Mouse (Mus musculus): ENCODE data around the gene Aip. TPM values are rescaled to one million over a fixed set of nuclear protein-coding genes. Genes with fewer than 3 reads are reported as not detected.

The Aip gene
- polyA plus RNA-seq, 1 experiment from 2014 or later, result 84.3 TPM

DNA sequence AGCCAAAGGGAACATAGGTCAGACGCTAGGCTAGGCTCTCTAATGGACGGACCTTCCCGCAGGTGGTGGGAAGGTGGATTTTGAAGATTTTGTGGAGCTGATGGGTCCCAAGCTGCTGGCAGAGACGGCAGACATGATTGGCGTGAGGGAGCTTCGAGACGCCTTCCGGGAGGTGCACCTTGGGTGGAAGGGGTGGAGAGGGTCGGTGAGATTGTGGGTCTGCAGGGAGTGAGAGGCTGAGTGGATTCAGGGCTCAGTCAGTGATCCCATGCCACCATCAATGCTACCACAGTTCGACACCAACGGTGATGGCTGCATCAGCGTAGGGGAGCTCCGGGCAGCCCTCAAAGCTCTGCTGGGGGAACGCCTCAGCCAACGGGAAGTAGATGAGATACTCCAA lies 39.5 kb downstream of the Aip start:
- peaks cover 60% of the 10 kb centered on the region for H3K27me3 ChIP-seq (replicated peaks)
- no peaks in the 10 kb centered on the region for H3K9me3 ChIP-seq
- peaks cover 13% of the 10 kb centered on the region for H3K4me1 ChIP-seq
- ATAC-seq (ENCODE audit: extremely low read depth, insufficient number of reproducible peaks, low FRiP score, low TSS enrichment), result no peak
- H3K9ac ChIP-seq, result no peak overlapping the region
- no peak overlapping the region for H3K4me3 ChIP-seq
- H3K27ac ChIP-seq (replicated peaks), result no peak overlapping the region
- 86% methylated on average over 15 of the region's 15 CpGs for WGBS
- H3K4me2 ChIP-seq, result no peak overlapping the region
- no peaks in the 10 kb centered on the region for H3K36me3 ChIP-seq

DNA sequence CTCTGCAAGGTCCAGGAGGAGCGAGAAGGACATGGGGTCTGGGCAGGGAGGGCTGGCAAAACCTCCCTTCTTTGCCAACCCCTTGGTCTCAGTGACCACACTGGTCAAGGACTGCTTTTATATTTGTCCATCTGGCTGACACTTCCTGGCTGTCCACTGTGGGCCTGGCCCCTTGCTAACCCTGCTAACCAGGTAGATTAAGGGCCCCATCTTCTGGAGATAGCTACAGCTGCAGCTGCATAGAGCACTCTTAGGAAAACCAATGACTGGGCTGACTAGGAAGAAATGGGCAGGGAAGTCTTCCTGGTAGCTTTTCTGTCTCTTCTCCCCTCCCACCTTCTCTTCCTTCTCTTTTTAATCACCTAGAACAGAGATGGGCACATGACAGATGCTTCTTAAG lies 40.7 kb downstream of the Aip start:
- Histone ChIP-seq H3K27me3 (replicated peaks) (peaks cover 60% of the 10 kb centered on the region), H3K36me3 (no peaks in the 10 kb centered on the region), H3K4me3 (no peak overlapping the region), H3K9ac (no peak overlapping the region), H3K27ac (replicated peaks) (no peak overlapping the region), H3K4me2 (no peak overlapping the region), H3K4me1 (peaks cover 13% of the 10 kb centered on the region), H3K9me3 (no peaks in the 10 kb centered on the region)
- ATAC-seq (ENCODE audit: extremely low read depth, insufficient number of reproducible peaks, low FRiP score, low TSS enrichment), result no peak
- WGBS, result 81% methylated on average over 1 of the region's 1 CpGs

DNA sequence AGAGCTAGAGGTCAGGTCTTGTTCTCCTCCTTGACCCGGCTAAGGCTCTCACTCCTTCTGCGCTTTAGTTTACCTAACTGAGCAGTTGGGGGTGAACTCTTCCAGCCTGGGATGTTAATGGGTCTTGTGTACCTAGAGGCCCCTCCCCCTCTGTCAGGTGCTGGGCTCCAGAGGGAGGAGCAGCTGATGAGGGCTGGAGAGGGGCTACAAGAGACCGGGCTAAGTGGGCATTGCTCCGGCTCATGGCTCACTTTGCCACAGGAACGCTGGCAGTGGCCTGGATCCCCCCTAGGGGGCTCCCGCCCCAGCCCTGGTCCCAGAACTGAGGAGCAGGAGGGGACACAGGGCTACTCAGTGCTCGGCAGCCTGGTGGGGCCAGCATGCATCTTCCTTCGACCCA lies 41.8 kb downstream of the Aip start:
- peak overlapping the region; percentile 24; the same call in 1 of the 2 replicates for H3K9ac ChIP-seq
- ATAC-seq (ENCODE audit: extremely low read depth, insufficient number of reproducible peaks, low FRiP score, low TSS enrichment), result no peak

DNA sequence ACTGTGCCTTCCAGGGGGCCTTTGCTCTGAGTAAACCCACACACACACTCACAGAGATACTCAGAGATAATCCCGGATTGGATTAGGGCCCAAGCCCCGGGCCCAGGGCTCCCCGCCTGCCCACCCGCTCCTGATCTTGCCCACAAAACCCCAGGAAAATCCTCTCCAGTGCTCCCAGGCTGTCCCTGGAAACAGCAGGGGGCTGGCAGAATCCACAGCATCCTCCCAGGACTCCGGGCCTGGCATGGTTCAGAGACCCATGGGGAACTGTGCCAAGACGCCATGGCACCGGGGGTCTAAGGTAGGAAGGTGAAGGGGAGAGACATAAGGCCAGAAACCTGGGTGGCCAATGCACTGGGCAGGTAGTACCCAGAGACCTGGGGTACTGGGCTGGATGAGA lies 42.3 kb downstream of the Aip start:
- no peak overlapping the region for H3K4me2 ChIP-seq
- H3K27ac ChIP-seq (replicated peaks), result no peak overlapping the region
- ATAC-seq (ENCODE audit: extremely low read depth, insufficient number of reproducible peaks, low FRiP score, low TSS enrichment), result no peak
- H3K9me3 ChIP-seq, result no peaks in the 10 kb centered on the region
- H3K4me3 ChIP-seq, result no peak overlapping the region
- H3K4me1 ChIP-seq, result peaks cover 13% of the 10 kb centered on the region
- H3K9ac ChIP-seq, result no peak overlapping the region
- peaks cover 46% of the 10 kb centered on the region for H3K27me3 ChIP-seq (replicated peaks)
- H3K36me3 ChIP-seq, result no peaks in the 10 kb centered on the region
- 76% methylated on average over 7 of the region's 7 CpGs for WGBS

More for the DNA sequence above, 41.8 kb downstream of the Aip start:
- 29% methylated on average over 8 of the region's 8 CpGs for WGBS
- Histone ChIP-seq H3K9me3 (no peaks in the 10 kb centered on the region), H3K4me1 (peaks cover 13% of the 10 kb centered on the region), H3K27me3 (replicated peaks) (peaks cover 51% of the 10 kb centered on the region), H3K27ac (replicated peaks) (no peak overlapping the region), H3K36me3 (no peaks in the 10 kb centered on the region), H3K4me2 (no peak overlapping the region), H3K4me3 (no peak overlapping the region)

DNA sequence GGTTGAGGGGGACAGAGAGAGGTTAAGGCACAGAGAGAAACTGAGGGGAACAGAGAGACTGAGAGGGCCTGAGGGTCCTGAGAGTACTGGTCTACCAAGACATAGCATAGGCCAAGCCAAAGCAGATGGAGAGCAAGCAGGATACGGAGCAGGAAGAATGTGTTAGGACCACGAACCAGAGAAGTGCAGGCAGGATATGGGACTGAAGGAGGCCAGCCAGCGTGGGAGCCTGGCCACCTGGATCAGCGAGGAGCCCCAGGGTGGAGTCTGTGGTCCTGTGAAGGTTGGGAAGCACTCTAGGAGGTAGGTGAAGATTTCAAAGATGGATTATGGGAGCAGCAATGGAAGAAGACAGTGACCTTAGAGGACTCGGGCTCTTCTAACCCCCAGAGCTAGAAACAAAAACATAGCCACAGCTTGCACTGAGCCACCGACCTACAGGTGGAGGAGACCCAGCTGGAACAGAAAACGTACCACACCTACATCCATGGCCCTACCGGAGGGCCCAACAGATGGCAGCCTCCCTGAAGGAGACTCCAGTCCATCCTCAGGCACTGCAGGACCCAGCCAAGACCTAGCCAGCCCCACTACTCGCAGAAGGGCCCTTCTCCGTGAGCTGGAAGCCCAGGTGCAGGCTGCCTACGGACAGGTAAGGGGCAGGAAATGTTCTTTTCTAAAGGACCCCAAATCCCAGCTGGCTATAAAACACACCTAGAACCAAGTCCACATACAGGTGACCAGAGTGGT lies 43.3 kb downstream of the Aip start:
- ATAC-seq (ENCODE audit: extremely low read depth, insufficient number of reproducible peaks, low FRiP score, low TSS enrichment), result no peak
- Histone ChIP-seq H3K27me3 (replicated peaks) (peaks cover 43% of the 10 kb centered on the region), H3K9ac (no peak overlapping the region), H3K4me2 (no peak overlapping the region), H3K27ac (replicated peaks) (no peak overlapping the region), H3K36me3 (no peaks in the 10 kb centered on the region), H3K4me1 (peaks cover 9% of the 10 kb centered on the region), H3K4me3 (no peak overlapping the region), H3K9me3 (no peaks in the 10 kb centered on the region)
- 70% methylated on average over 11 of the region's 11 CpGs for WGBS

DNA sequence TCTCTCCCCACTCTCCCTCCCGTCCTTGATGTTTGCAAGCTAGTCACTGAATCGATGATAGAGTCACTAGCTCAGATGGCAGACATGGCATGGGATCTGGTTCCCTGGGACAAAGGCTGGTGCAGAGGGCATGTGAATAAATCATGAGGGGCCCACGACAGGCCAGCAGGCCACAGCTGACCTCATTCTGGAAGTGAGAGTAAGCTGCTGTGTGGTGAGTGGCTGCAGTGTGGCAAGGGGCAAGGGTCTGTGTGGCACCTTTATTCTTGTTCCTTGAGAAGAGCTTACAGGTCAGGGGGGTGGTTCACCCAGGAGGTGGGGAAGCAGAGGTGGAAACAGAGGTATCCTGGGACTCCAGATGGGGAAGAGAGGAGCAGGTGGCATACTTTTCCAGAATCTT lies 44.3 kb downstream of the Aip start, which contains the start of gene Cabp2:
Gene Cabp2, plus strand, starts transcription at position 185 of the 400 bp plus-strand sequence.
- Histone ChIP-seq H3K4me3 (no peak within 1 kb of the TSS), H3K9me3 (no peaks in the 10 kb centered on the region), H3K9ac (no peak within 1 kb of the TSS), H3K4me1 (peaks cover 3% of the 10 kb centered on the region; the same call in 1 of the 2 replicates), H3K4me2 (no peak within 1 kb of the TSS), H3K36me3 (no peaks in the 10 kb centered on the region), H3K27me3 (replicated peaks) (peaks cover 43% of the 10 kb centered on the region), H3K27ac (replicated peaks) (no peak within 1 kb of the TSS)
- ATAC-seq (ENCODE audit: extremely low read depth, insufficient number of reproducible peaks, low FRiP score, low TSS enrichment), result no peak
- WGBS, result 68% methylated on average over 3 of the region's 3 CpGs

DNA sequence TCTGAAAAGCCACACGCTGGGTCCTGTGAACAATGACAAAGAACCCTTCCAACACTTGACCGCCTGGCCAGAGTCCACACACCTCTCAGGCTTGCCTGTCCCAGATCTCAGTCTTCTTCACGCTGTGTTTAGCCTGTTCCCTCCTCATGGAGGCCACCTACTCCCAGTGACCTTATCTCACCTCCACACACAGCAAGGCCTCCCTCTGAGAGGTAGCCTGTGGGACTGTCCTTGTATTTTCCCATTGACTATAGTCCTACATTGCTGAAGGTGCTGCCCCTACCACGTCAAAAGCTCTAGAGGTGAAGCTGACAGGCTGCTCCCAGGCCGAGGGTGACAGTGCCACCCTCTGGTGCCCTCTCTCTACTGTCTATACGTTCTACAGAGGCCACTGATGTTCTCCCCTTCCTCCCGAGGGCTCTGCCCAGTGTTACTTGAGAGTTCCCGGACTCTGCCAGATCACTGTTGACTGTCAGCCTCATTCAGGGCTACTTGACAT lies 45.1 kb downstream of the Aip start:
- Histone ChIP-seq H3K27me3 (replicated peaks) (peaks cover 36% of the 10 kb centered on the region), H3K4me2 (no peak overlapping the region), H3K4me1 (peaks cover 3% of the 10 kb centered on the region; the same call in 1 of the 2 replicates), H3K9me3 (no peaks in the 10 kb centered on the region), H3K4me3 (no peak overlapping the region), H3K9ac (no peak overlapping the region), H3K36me3 (no peaks in the 10 kb centered on the region), H3K27ac (replicated peaks) (no peak overlapping the region)
- WGBS, result 44% methylated on average over 8 of the region's 8 CpGs
- ATAC-seq (ENCODE audit: extremely low read depth, insufficient number of reproducible peaks, low FRiP score, low TSS enrichment), result no peak

DNA sequence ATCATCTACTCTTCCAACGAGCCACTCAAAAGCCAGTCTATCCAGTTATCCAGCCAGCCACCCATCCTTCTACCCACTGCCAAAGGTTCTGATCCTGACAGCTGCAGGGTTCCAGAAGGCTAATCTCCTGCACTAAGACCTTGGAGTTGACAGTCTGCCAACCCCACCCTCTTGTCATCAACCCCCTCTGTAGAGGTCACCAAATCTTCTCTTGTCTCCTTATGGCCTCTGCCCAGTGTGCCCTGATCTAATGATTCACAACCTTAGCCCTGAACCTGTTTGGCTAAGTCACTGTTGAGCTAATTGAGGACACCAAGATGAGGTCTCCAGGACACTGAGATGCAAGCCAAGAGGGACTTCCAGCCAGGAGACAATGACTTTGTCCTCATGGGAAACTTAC lies 46.1 kb downstream of the Aip start:
- Histone ChIP-seq H3K27ac (replicated peaks) (no peak overlapping the region), H3K4me1 (peaks cover 3% of the 10 kb centered on the region; the same call in 1 of the 2 replicates), H3K4me2 (no peak overlapping the region), H3K4me3 (no peak overlapping the region), H3K27me3 (replicated peaks) (peaks cover 28% of the 10 kb centered on the region), H3K36me3 (no peaks in the 10 kb centered on the region), H3K9ac (no peak overlapping the region), H3K9me3 (no peaks in the 10 kb centered on the region)
- 72% methylated on average over 1 of the region's 1 CpGs for WGBS
- ATAC-seq (ENCODE audit: extremely low read depth, insufficient number of reproducible peaks, low FRiP score, low TSS enrichment), result no peak

DNA sequence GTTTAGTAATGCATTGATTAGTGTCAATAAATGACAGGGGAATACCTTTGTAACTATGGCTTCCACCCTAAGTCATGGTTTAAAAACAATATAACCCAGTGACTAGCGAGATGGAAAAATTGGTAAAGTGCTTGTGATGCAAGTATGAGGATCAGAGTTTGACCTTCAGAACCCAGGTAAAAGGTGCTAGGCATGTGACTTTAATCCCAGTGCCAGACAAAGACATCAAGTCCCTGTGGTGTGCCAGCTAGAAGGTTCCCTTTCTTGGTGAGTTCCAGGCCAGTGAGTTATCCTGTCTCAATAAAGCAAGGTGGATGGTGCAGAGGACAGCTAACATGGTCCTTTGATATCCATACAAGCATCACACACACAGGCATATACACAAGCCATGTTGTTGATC lies 50.1 kb downstream of the Aip start:
- ATAC-seq (ENCODE audit: extremely low read depth, insufficient number of reproducible peaks, low FRiP score, low TSS enrichment), result no peak
- H3K9me3 ChIP-seq, result no peaks in the 10 kb centered on the region
- H3K27ac ChIP-seq (replicated peaks), result no peak overlapping the region
- H3K36me3 ChIP-seq, result no peaks in the 10 kb centered on the region
- H3K27me3 ChIP-seq (replicated peaks), result no peaks in the 10 kb centered on the region
- WGBS, result 81% methylated on average over 1 of the region's 1 CpGs
- no peak overlapping the region for H3K4me3 ChIP-seq
- H3K4me1 ChIP-seq, result no peaks in the 10 kb centered on the region
- H3K4me2 ChIP-seq, result no peak overlapping the region
- no peak overlapping the region for H3K9ac ChIP-seq

DNA sequence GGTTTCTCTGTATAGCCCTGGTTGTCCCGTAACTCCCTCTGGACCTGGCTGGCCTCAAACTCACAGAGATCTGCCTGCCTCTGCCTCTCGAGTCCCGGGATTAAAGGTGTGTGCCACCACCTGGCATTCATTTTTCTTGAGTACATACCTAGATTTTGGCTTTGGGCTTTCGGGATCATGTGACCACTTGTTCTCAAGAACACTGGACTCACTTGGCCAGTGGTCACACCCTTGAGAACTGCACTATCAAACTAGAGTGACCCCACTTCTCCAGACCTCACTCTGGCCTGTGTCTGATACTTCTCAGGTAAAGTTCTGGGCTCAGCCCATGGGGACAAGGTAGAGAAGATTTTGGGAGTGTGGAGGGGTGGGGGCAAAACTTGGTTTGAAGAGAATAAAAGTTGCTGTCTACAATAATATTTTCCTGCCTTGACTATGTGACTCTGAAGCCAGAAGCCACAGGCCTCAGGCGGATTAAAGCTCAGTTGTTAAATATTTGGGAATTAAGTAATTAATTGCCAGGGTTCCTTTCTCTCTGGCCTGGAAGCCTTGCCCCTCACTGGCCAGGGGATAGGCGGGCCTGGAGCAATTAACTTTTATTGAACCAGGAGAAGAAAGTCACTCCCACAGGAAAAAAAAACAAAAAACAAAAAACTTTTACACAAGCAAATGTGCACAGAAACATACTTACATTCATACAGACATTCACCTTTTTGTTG lies 52.8 kb downstream of the Aip start:
- ATAC-seq (ENCODE audit: extremely low read depth, insufficient number of reproducible peaks, low FRiP score, low TSS enrichment), result no peak
- no peaks in the 10 kb centered on the region for H3K36me3 ChIP-seq
- H3K9me3 ChIP-seq, result no peaks in the 10 kb centered on the region
- H3K9ac ChIP-seq, result no peak overlapping the region
- no peaks in the 10 kb centered on the region; the same call in 1 of the 2 replicates for H3K27me3 ChIP-seq (replicated peaks)
- WGBS, result 73% methylated on average over 6 of the region's 6 CpGs
- no peak overlapping the region for H3K4me3 ChIP-seq
- H3K4me2 ChIP-seq, result no peak overlapping the region
- no peaks in the 10 kb centered on the region for H3K4me1 ChIP-seq
- no peak overlapping the region for H3K27ac ChIP-seq (replicated peaks)

DNA sequence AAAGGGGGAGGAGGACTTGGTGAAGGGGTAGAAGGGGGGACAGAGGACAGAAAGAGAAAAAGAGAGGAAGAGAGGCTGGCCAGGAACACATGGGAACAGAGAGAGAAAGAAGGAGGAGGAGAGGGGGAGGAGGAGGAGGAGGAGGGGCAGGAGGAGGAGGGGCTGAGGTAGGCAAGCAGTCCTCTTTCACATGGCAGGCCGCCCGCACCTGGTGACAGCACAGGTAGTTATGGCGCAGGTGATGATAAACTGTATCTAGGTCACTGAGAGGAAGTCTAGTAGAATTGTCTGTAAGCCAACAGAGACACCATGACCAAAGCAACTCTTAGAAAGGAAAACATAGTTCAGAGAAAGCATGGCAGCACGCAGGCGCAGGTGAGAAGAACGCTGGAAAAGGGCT lies 54.3 kb downstream of the Aip start:
- H3K4me1 ChIP-seq, result no peaks in the 10 kb centered on the region
- H3K9ac ChIP-seq, result no peak overlapping the region
- no peak for ATAC-seq (ENCODE audit: extremely low read depth, insufficient number of reproducible peaks, low FRiP score, low TSS enrichment)
- H3K27ac ChIP-seq (replicated peaks), result no peak overlapping the region
- 81% methylated on average over 6 of the region's 6 CpGs for WGBS
- H3K27me3 ChIP-seq (replicated peaks), result no peaks in the 10 kb centered on the region; the same call in 1 of the 2 replicates
- H3K9me3 ChIP-seq, result no peaks in the 10 kb centered on the region
- no peak overlapping the region for H3K4me2 ChIP-seq
- no peak overlapping the region for H3K4me3 ChIP-seq
- H3K36me3 ChIP-seq, result no peaks in the 10 kb centered on the region

Data from heart, embryonic 13.5 days (tissue).